Mouse (Mus musculus): Measurements from ENCODE around the gene Timm44. TPM values are rescaled to one million over a fixed set of nuclear protein-coding genes. Genes with fewer than 3 reads are reported as not detected.

Gene Timm44
- total and polyA plus RNA-seq, 3 experiments = 174 to 199 TPM; not detected in 1

DNA sequence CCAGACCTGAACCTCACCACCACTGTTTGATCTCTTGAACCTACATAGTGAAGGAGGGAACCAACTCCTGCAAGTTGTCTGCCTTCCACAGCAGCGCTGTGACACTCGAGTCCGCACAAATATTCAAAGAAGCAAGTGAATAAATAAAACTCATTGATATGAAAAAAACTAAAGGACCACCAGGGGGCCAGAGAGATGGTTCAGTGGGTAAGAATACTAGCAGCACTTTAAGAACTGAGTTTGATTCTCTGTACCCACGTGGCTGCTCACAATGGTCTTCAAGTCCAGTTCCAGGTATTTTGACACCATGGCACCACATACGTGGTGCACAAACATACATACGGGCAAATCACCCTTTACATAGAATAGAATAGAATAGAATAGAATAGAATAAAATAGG, 64.6 kb downstream of the Timm44 start:
- Histone ChIP-seq H3K9me3 (replicated peaks; ENCODE audit: insufficient read depth, low read length) (no peaks in the 10 kb centered on the region), H3K27me3 (ENCODE audit: control insufficient read depth in 1 of 2, insufficient read depth in 2 of 2, low read length in 2 of 2) (no peaks in the 10 kb centered on the region), H3K4me3 (ENCODE audit: control insufficient read depth in 1 of 2, insufficient read depth in 1 of 2, low read depth in 2 of 2, low read length in 2 of 2) (no peak overlapping the region), H3K4me1 (ENCODE audit: control insufficient read depth in 1 of 2, insufficient read depth in 2 of 2, low read length in 2 of 2) (peaks cover 2 to 15% of the 10 kb centered on the region in 2 experiments; a peak in 3 of 4 replicates), H3K79me2 (ENCODE audit: control insufficient read depth, insufficient read depth, low read length, poor library complexity) (no peaks in the 10 kb centered on the region), H3K9ac (ENCODE audit: control insufficient read depth, low read depth, low read length, poor library complexity, severe bottlenecking) (no peak overlapping the region), H3K27ac (ENCODE audit: control insufficient read depth, low read depth, low read length) (no peak overlapping the region), H3K36me3 (ENCODE audit: control insufficient read depth in 1 of 2, insufficient read depth in 2 of 2, low read length in 2 of 2) (no peaks in the 10 kb centered on the region; a peak in 1 of 4 replicates)
- peak; percentile 41 for DNase-seq (ENCODE audit: low read depth, low spot score)
- peak; percentile 3; the same call in 1 of the 2 replicates for TF ChIP-seq RAD21 (IDR thresholded peaks at IDR 0.05; ENCODE audit: low read depth, low read length)
- peak in 2 of 3 experiments; percentile 7 to 30; a peak in 2 of 6 replicates for TF ChIP-seq CTCF (IDR thresholded peaks at IDR 0.05 in 2 of 3, conservative IDR thresholded peaks at IDR 0.05 in 1 of 3; ENCODE audit: control insufficient read depth in 1 of 3, insufficient read depth in 1 of 3, low read depth in 2 of 3, low read length in 3 of 3, poor library complexity in 1 of 3, severe bottlenecking in 1 of 3)
- TF ChIP-seq HCFC1 (IDR thresholded peaks at IDR 0.05; ENCODE audit: low read depth, low read length) = no peak
- TF ChIP-seq GATA1 (IDR thresholded peaks at IDR 0.05; ENCODE audit: low read depth, low read length) = no peak
- peak; percentile 35 for TF ChIP-seq SMC3 (IDR thresholded peaks at IDR 0.05; ENCODE audit: low read depth, low read length)
- TF ChIP-seq GABPA (IDR thresholded peaks at IDR 0.05; ENCODE audit: low read depth, low read length) = no peak
- TF ChIP-seq CHD2 (IDR thresholded peaks at IDR 0.05; ENCODE audit: low read length) = no peak
- no peak for TF ChIP-seq JUND (IDR thresholded peaks at IDR 0.05; ENCODE audit: low read depth, low read length)
- no peak for TF ChIP-seq KAT2A (conservative IDR thresholded peaks at IDR 0.05; ENCODE audit: low read depth, low read length)

Other genes starting within 250 kb of the Timm44 start
- not detected in 2 replicates for gene Cd209f, start 170.1 kb downstream of the Timm44 start, total RNA-seq (2012; rRNA removed)
- gene Cd209f, start 170.1 kb downstream of the Timm44 start, polyA plus RNA-seq (2012; ENCODE audit: insufficient read depth in 1 of 2, insufficient read length in 2 of 2, low read depth in 1 of 2, low replicate concordance in 2 of 2, missing spikeins in 1 of 2) = not detected
- gene Cd209g, start 141.8 kb downstream of the Timm44 start, total RNA-seq (2012; rRNA removed) = not detected in 2 replicates
- not detected for gene Cd209g, start 141.8 kb downstream of the Timm44 start, polyA plus RNA-seq (2012; ENCODE audit: insufficient read depth in 1 of 2, insufficient read length in 2 of 2, low read depth in 1 of 2, low replicate concordance in 2 of 2, missing spikeins in 1 of 2)
- gene Evi5l, start 109.3 kb downstream of the Timm44 start, total RNA-seq (2012; rRNA removed) = 3.2 and 4.5 TPM in 2 replicates
- 10 to 100 TPM in 1 of 2 experiments, not detected in 1; 10.8 TPM for gene Evi5l, start 109.3 kb downstream of the Timm44 start, polyA plus RNA-seq (2012; ENCODE audit: insufficient read depth in 1 of 2, insufficient read length in 2 of 2, low read depth in 1 of 2, low replicate concordance in 2 of 2, missing spikeins in 1 of 2)
- 0.03 and 0.08 TPM in 2 replicates for gene Prr36, start 58.5 kb downstream of the Timm44 start, total RNA-seq (2012; rRNA removed)
- under 1 TPM in 1 of 2 experiments, not detected in 1; 0.58 TPM for gene Prr36, start 58.5 kb downstream of the Timm44 start, polyA plus RNA-seq (2012; ENCODE audit: insufficient read depth in 1 of 2, insufficient read length in 2 of 2, low read depth in 1 of 2, low replicate concordance in 2 of 2, missing spikeins in 1 of 2)
- gene Lrrc8e, start 49.1 kb downstream of the Timm44 start, total RNA-seq (2012; rRNA removed) = 0.35 and 0.49 TPM in 2 replicates
- gene Lrrc8e, start 49.1 kb downstream of the Timm44 start, polyA plus RNA-seq (2012; ENCODE audit: insufficient read depth in 1 of 2, insufficient read length in 2 of 2, low read depth in 1 of 2, low replicate concordance in 2 of 2, missing spikeins in 1 of 2) = under 1 TPM in 1 of 2 experiments, not detected in 1; 0.36 TPM
- 25.8 and 26.3 TPM in 2 replicates for gene Map2k7, start 37.2 kb downstream of the Timm44 start, total RNA-seq (2012; rRNA removed)
- gene Map2k7, start 37.2 kb downstream of the Timm44 start, polyA plus RNA-seq (2012; ENCODE audit: insufficient read depth in 1 of 2, insufficient read length in 2 of 2, low read depth in 1 of 2, low replicate concordance in 2 of 2, missing spikeins in 1 of 2) = 100 to 1,000 TPM in 1 of 2 experiments, not detected in 1; 115 TPM
- not detected in 2 replicates for gene Gm49320, start 37.0 kb downstream of the Timm44 start, total RNA-seq (2012; rRNA removed)
- 1 to 10 TPM in 1 of 2 experiments, not detected in 1; 2.0 TPM for gene Gm49320, start 37.0 kb downstream of the Timm44 start, polyA plus RNA-seq (2012; ENCODE audit: insufficient read depth in 1 of 2, insufficient read length in 2 of 2, low read depth in 1 of 2, low replicate concordance in 2 of 2, missing spikeins in 1 of 2)
- gene Tgfbr3l, start 27.7 kb downstream of the Timm44 start, total RNA-seq (2012; rRNA removed) = 2.2 TPM in 2 replicates
- 10 to 100 TPM in 1 of 2 experiments, not detected in 1; 14.2 TPM for gene Tgfbr3l, start 27.7 kb downstream of the Timm44 start, polyA plus RNA-seq (2012; ENCODE audit: insufficient read depth in 1 of 2, insufficient read length in 2 of 2, low read depth in 1 of 2, low replicate concordance in 2 of 2, missing spikeins in 1 of 2)
- gene Snapc2, start 22.8 kb downstream of the Timm44 start, total RNA-seq (2012; rRNA removed) = 23.9 and 24.2 TPM in 2 replicates
- 10 to 100 TPM in 1 of 2 experiments, not detected in 1; 46.2 TPM for gene Snapc2, start 22.8 kb downstream of the Timm44 start, polyA plus RNA-seq (2012; ENCODE audit: insufficient read depth in 1 of 2, insufficient read length in 2 of 2, low read depth in 1 of 2, low replicate concordance in 2 of 2, missing spikeins in 1 of 2)
- gene Ctxn1, start 16.6 kb downstream of the Timm44 start, total RNA-seq (2012; rRNA removed) = 0.26 and 0.58 TPM in 2 replicates
- 1 to 10 TPM in 1 of 2 experiments, not detected in 1; 5.6 TPM for gene Ctxn1, start 16.6 kb downstream of the Timm44 start, polyA plus RNA-seq (2012; ENCODE audit: insufficient read depth in 1 of 2, insufficient read length in 2 of 2, low read depth in 1 of 2, low replicate concordance in 2 of 2, missing spikeins in 1 of 2)
- 25.0 and 32.2 TPM in 2 replicates for gene Ccl25, start 49.3 kb upstream of the Timm44 start, total RNA-seq (2012; rRNA removed)
- gene Ccl25, start 49.3 kb upstream of the Timm44 start, polyA plus RNA-seq (2012; ENCODE audit: insufficient read depth in 1 of 2, insufficient read length in 2 of 2, low read depth in 1 of 2, low replicate concordance in 2 of 2, missing spikeins in 1 of 2) = 10 to 100 TPM in 1 of 2 experiments, not detected in 1; 33.8 TPM
- gene Elavl1, start 49.5 kb upstream of the Timm44 start, total RNA-seq (2012; rRNA removed) = 64.2 and 76.9 TPM in 2 replicates
- 10 to 100 TPM in 1 of 2 experiments, not detected in 1; 77.4 TPM for gene Elavl1, start 49.5 kb upstream of the Timm44 start, polyA plus RNA-seq (2012; ENCODE audit: insufficient read depth in 1 of 2, insufficient read length in 2 of 2, low read depth in 1 of 2, low replicate concordance in 2 of 2, missing spikeins in 1 of 2)
- gene Cers4, start 217.1 kb upstream of the Timm44 start, total RNA-seq (2012; rRNA removed) = 7.8 and 10.1 TPM in 2 replicates
- gene Cers4, start 217.1 kb upstream of the Timm44 start, polyA plus RNA-seq (2012; ENCODE audit: insufficient read depth in 1 of 2, insufficient read length in 2 of 2, low read depth in 1 of 2, low replicate concordance in 2 of 2, missing spikeins in 1 of 2) = 1 to 10 TPM in 1 of 2 experiments, not detected in 1; 7.2 TPM